Mouse (Mus musculus): ENCODE data around the gene Gm2016. TPM values are rescaled to one million over a fixed set of nuclear protein-coding genes. Genes with fewer than 3 reads are reported as not detected.
"Not testable (repeated sequence)": the region's sequence is repeated elsewhere in the genome, so short reads cannot be mapped to it uniquely, and the experiment has no call there.

The Gm2016 gene
- not detected in 2 replicates for polyA plus RNA-seq (2015; fragmentation: Nextera tagmentation; extraction: Ambion mirVana)

DNA sequence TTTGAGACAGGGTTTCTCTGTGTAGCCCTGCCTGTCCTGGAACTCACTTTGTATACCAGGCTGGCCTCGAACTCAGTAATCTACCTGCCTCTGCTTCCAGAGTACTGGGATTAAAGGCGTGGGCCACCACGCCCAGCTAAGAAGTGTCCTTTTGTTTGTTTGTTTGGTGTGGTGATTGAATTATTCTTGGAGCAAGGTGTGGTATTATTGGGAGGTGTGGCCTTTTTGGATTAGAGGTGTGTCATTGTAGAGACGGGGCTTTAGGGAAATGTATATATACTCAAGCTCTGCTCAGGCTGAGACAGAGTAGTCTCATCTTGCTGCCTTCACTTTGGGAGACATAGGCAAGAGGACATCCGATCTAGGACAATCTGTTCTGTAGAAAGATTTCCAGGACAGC lies at the start of gene Gm2016:
Gene Gm2016, plus strand, starts transcription at position 301 of the 400 bp plus-strand sequence.
- H3K4me2 ChIP-seq (ENCODE audit: low read length); H3K27ac ChIP-seq (ENCODE audit: low read depth, low read length); ATAC-seq; H3K4me3 ChIP-seq (ENCODE audit: low read length); H3K9ac ChIP-seq (ENCODE audit: low read depth, low read length); H3K4me1 ChIP-seq (ENCODE audit: control insufficient read depth, insufficient read depth, low read depth, low read length); H3K27me3 ChIP-seq (replicated peaks; ENCODE audit: control insufficient read depth, insufficient read depth, low read length); H3K36me3 ChIP-seq (ENCODE audit: control insufficient read depth, insufficient read depth, low read length); H3K9me3 ChIP-seq (ENCODE audit: control insufficient read depth, low read length): not testable (repeated sequence)
- 87% methylated on average over 5 of the region's 5 CpGs for WGBS

DNA sequence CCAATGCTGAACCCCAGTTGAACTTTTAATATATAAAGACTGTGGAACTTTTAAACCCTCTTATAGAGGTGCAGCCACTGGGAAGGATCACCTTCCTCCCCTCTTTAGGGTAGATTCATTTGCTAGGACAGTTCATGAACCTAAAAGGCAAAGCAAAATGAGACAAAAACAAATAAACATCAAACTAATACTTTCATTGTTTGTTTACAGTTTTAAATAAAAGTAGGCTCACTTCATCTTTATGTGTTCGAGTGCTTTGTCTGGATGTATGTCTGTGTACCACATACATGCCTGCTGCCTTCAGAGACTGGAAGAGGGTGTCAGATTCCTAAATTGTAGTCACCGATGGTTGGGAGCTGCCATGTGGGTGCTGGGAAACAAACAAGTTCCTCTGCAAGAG lies 31.6 kb upstream of the Gm2016 start, which contains the start of gene Gm2001:
Gene Gm2001, minus strand, starts transcription at position 101 of the 400 bp plus-strand sequence.
- not testable (repeated sequence) for H3K4me1 ChIP-seq (ENCODE audit: control insufficient read depth, insufficient read depth, low read depth, low read length); H3K36me3 ChIP-seq (ENCODE audit: control insufficient read depth, insufficient read depth, low read length); H3K9ac ChIP-seq (ENCODE audit: low read depth, low read length); H3K27me3 ChIP-seq (replicated peaks; ENCODE audit: control insufficient read depth, insufficient read depth, low read length); H3K4me2 ChIP-seq (ENCODE audit: low read length); H3K27ac ChIP-seq (ENCODE audit: low read depth, low read length); ATAC-seq; H3K9me3 ChIP-seq (ENCODE audit: control insufficient read depth, low read length); H3K4me3 ChIP-seq (ENCODE audit: low read length)
- WGBS: 88% methylated on average over 1 of the region's 2 CpGs

GRCm38 (mm10) chr12:87850657-87851056 lies 23.2 kb upstream of the Gm2016 start:
- not testable (repeated sequence) for H3K27me3 ChIP-seq (replicated peaks; ENCODE audit: control insufficient read depth, insufficient read depth, low read length); H3K4me3 ChIP-seq (ENCODE audit: low read length); H3K9me3 ChIP-seq (ENCODE audit: control insufficient read depth, low read length); H3K4me1 ChIP-seq (ENCODE audit: control insufficient read depth, insufficient read depth, low read depth, low read length); H3K9ac ChIP-seq (ENCODE audit: low read depth, low read length); ATAC-seq; H3K4me2 ChIP-seq (ENCODE audit: low read length); H3K36me3 ChIP-seq (ENCODE audit: control insufficient read depth, insufficient read depth, low read length); H3K27ac ChIP-seq (ENCODE audit: low read depth, low read length)
- WGBS: no CpG with 5 or more reads among the region's 2 CpGs

- not testable (repeated sequence) for H3K9ac ChIP-seq (ENCODE audit: low read depth, low read length); H3K36me3 ChIP-seq (ENCODE audit: control insufficient read depth, insufficient read depth, low read length); H3K27me3 ChIP-seq (replicated peaks; ENCODE audit: control insufficient read depth, insufficient read depth, low read length); H3K27ac ChIP-seq (ENCODE audit: low read depth, low read length); H3K9me3 ChIP-seq (ENCODE audit: control insufficient read depth, low read length); ATAC-seq; H3K4me3 ChIP-seq (ENCODE audit: low read length); H3K4me2 ChIP-seq (ENCODE audit: low read length); H3K4me1 ChIP-seq (ENCODE audit: control insufficient read depth, insufficient read depth, low read depth, low read length)
- 83% methylated on average over 1 of the region's 1 CpGs for WGBS
These were observed 17.8 kb upstream of the Gm2016 start for GRCm38 (mm10) chr12:87856067-87856466.

DNA sequence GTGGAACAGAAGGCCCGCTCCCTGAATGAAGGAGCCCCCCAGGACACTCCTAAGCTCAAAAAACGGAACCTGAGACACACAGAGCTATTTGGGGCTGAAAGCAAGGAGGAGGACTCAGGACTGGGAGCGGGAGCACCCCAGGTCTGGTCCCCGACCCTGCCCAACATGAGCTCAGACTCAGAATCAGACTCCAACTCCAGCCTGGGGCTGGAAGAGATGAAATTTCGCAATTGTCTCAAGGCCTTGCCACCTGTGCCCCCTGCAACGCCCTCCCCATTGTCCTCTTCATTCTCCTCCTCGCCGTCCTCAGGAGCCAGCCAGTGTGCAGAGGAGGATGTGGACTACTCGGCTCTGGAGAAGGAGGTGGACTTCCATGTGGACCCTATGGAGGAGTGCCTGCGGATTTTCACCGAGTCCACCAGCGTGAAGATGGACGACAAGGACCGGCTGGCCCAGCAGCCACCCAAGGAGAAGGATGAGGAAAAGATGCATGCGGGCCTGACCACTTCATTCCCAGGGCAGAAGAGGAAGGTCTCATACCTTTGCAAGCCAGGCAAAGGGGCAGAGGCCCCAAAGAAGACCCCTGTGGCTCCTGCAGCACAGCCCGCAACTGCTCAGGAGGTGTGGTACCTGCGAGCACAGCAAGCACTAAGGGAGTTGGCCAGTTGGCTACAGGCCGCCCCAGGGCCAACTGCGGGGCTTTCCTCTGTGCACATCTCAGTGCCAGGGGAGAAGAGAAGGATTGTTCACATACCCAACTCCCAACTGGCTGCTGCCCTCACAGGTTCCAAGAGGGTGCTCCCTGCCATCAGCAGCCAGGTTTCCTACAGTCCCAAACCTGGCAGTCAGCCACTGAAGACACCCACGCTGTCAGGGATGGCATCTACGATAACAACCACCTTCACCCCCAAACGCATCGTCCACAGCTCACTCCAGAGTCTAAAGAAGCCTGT lies 11.9 kb upstream of the Gm2016 start:
- 86% methylated on average over 23 of the region's 23 CpGs for WGBS
- not testable (repeated sequence) for ATAC-seq; H3K36me3 ChIP-seq (ENCODE audit: control insufficient read depth, insufficient read depth, low read length)

DNA sequence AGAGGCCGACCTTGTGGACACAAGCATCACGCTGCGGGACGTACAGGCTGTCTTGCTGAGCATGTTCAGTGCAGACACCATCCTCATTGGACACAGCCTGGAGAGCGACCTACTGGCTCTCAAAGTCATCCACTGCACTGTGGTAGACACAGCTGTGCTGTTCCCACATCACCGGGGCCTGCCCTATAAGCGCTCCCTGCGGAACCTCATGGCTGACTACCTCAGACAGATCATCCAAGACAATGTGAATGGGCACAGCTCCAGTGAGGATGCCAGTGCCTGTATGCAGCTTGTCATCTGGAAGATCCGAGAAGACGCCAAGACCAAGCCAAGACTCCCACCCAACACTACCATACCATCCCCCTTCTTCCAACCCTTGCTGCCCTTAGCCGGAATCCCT lies 10.2 kb upstream of the Gm2016 start:
- not testable (repeated sequence) for H3K27ac ChIP-seq (ENCODE audit: low read depth, low read length); H3K9ac ChIP-seq (ENCODE audit: low read depth, low read length); H3K27me3 ChIP-seq (replicated peaks; ENCODE audit: control insufficient read depth, insufficient read depth, low read length); H3K4me2 ChIP-seq (ENCODE audit: low read length); H3K36me3 ChIP-seq (ENCODE audit: control insufficient read depth, insufficient read depth, low read length); ATAC-seq; H3K4me3 ChIP-seq (ENCODE audit: low read length); H3K4me1 ChIP-seq (ENCODE audit: control insufficient read depth, insufficient read depth, low read depth, low read length); H3K9me3 ChIP-seq (ENCODE audit: control insufficient read depth, low read length)
- WGBS: 96% methylated on average over 8 of the region's 11 CpGs

More for the DNA sequence above, 11.9 kb upstream of the Gm2016 start:
- H3K4me3 ChIP-seq (ENCODE audit: low read length); H3K27ac ChIP-seq (ENCODE audit: low read depth, low read length); H3K4me2 ChIP-seq (ENCODE audit: low read length); H3K9me3 ChIP-seq (ENCODE audit: control insufficient read depth, low read length); H3K4me1 ChIP-seq (ENCODE audit: control insufficient read depth, insufficient read depth, low read depth, low read length); H3K9ac ChIP-seq (ENCODE audit: low read depth, low read length); H3K27me3 ChIP-seq (replicated peaks; ENCODE audit: control insufficient read depth, insufficient read depth, low read length): not testable (repeated sequence)

GRCm38 (mm10) chr12:87864048-87864447 lies 9.8 kb upstream of the Gm2016 start:
- not testable (repeated sequence) for H3K27me3 ChIP-seq (replicated peaks; ENCODE audit: control insufficient read depth, insufficient read depth, low read length); H3K9me3 ChIP-seq (ENCODE audit: control insufficient read depth, low read length); H3K36me3 ChIP-seq (ENCODE audit: control insufficient read depth, insufficient read depth, low read length); H3K4me1 ChIP-seq (ENCODE audit: control insufficient read depth, insufficient read depth, low read depth, low read length); H3K9ac ChIP-seq (ENCODE audit: low read depth, low read length); H3K4me2 ChIP-seq (ENCODE audit: low read length); ATAC-seq; H3K27ac ChIP-seq (ENCODE audit: low read depth, low read length); H3K4me3 ChIP-seq (ENCODE audit: low read length)
- 79% methylated on average over 2 of the region's 2 CpGs for WGBS

- not testable (repeated sequence) for H3K9me3 ChIP-seq (ENCODE audit: control insufficient read depth, low read length); H3K4me3 ChIP-seq (ENCODE audit: low read length); H3K27me3 ChIP-seq (replicated peaks; ENCODE audit: control insufficient read depth, insufficient read depth, low read length); H3K4me1 ChIP-seq (ENCODE audit: control insufficient read depth, insufficient read depth, low read depth, low read length); H3K27ac ChIP-seq (ENCODE audit: low read depth, low read length); ATAC-seq; H3K9ac ChIP-seq (ENCODE audit: low read depth, low read length); H3K36me3 ChIP-seq (ENCODE audit: control insufficient read depth, insufficient read depth, low read length); H3K4me2 ChIP-seq (ENCODE audit: low read length)
- 83% methylated on average over 1 of the region's 1 CpGs for WGBS
These were observed 21.2 kb downstream of the Gm2016 start, which contains the start of gene Gm2022 for GRCm38 (mm10) chr12:87895070-87895469. Gene Gm2022, plus strand, starts transcription at chr12:87895370.

GRCm38 (mm10) chr12:87919721-87920120 lies 45.8 kb downstream of the Gm2016 start, which contains the start of gene Gm2035:
Gene Gm2035, minus strand, starts transcription at chr12:87919857.
- not testable (repeated sequence) for H3K27me3 ChIP-seq (replicated peaks; ENCODE audit: control insufficient read depth, insufficient read depth, low read length); H3K4me1 ChIP-seq (ENCODE audit: control insufficient read depth, insufficient read depth, low read depth, low read length); H3K36me3 ChIP-seq (ENCODE audit: control insufficient read depth, insufficient read depth, low read length); ATAC-seq; H3K27ac ChIP-seq (ENCODE audit: low read depth, low read length); H3K4me2 ChIP-seq (ENCODE audit: low read length); H3K9ac ChIP-seq (ENCODE audit: low read depth, low read length); H3K4me3 ChIP-seq (ENCODE audit: low read length); H3K9me3 ChIP-seq (ENCODE audit: control insufficient read depth, low read length)
- WGBS: 81% methylated on average over 2 of the region's 2 CpGs

All from hindbrain, embryonic 16.5 days (tissue).